Mouse (Mus musculus): Measurements from ENCODE around the gene Akr1b3. TPM values are rescaled to one million over a fixed set of nuclear protein-coding genes. Genes with fewer than 3 reads are reported as not detected.

Akr1b3 gene
- total and polyA plus RNA-seq, 2 experiments from 2014 or later = 165 to 175 TPM

DNA sequence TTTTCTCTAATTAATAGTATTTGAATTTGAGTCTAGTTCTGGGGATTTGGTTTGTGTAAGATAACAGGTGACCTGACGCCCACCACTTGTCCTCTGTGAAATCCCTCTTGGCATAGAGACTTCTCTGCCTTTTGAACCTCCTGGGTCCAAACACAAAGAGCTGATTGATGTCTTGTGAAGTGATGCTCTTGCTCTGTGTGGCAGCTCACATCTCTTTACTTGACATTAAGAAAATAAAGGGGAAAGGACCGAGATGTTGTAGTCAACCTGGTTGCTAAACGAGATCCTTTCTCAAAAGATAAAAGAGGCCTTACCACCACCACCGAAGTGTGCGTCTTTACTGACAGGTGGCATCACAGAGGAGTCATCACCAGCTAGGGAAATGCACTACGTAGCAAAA lies 1.4 kb upstream of the Akr1b3 start:
- 68% methylated on average over 6 of the region's 6 CpGs for WGBS
- no peak for TF ChIP-seq CTCF (IDR thresholded peaks at IDR 0.05; ENCODE audit: low read depth)
- no peak for TF ChIP-seq EP300 (IDR thresholded peaks at IDR 0.05; ENCODE audit: low read depth)
- H3K4me2 ChIP-seq (ENCODE audit: low read depth, low read length) = no peak overlapping the region

DNA sequence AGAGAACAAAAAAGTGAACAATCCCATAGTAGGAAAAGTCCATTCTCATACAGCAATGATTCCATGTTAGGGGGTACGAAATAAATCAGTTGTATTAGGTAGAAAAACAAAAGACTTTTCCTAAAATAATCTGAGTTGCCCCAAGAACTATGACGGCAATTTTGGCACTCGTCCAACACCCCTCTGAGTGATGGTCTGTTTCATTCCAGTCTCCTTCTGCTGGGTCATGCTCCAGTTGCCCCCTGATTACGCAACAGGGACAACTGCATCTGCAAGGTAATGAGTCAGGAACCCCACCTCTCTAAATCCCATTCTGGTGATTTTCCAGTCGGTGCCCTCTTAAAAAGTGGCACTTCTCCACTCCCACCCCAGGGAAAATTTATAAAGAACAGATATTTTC lies 894 bp upstream of the Akr1b3 start:
- WGBS = 23% methylated on average over 5 of the region's 5 CpGs
- no peak for DNase-seq (ENCODE audit: low spot score)
- Histone ChIP-seq H3K9me3 (replicated peaks; ENCODE audit: control insufficient read depth, low read length) (no peaks in the 10 kb centered on the region), H3K4me3 (ENCODE audit: low read depth, low read length) (peak overlapping the region; percentile 58), H3K36me3 (replicated peaks; ENCODE audit: control insufficient read depth, insufficient read depth, low read length) (no peaks in the 10 kb centered on the region), H3K4me1 (ENCODE audit: control insufficient read depth, insufficient read depth) (peaks cover 5% of the 10 kb centered on the region; the same call in 1 of the 2 replicates), H3K27ac (ENCODE audit: low read depth) (peak overlapping the region; percentile 89), H3K4me2 (ENCODE audit: low read depth, low read length) (peak overlapping the region; percentile 68), H3K9ac (replicated peaks; ENCODE audit: low read depth, low read length) (peak overlapping the region; percentile 64), H3K27me3 (ENCODE audit: control insufficient read depth, insufficient read depth, low read length) (no peaks in the 10 kb centered on the region)
- TF ChIP-seq CTCF (IDR thresholded peaks at IDR 0.05; ENCODE audit: low read depth) (no peak), EP300 (IDR thresholded peaks at IDR 0.05; ENCODE audit: low read depth) (no peak)
- ATAC-seq (ENCODE audit: insufficient read depth, low read depth) = no peak

More for the DNA sequence above, 1.4 kb upstream of the Akr1b3 start:
- DNase-seq (ENCODE audit: low spot score) = no peak
- Histone ChIP-seq H3K4me3 (ENCODE audit: low read depth, low read length) (no peak overlapping the region), H3K4me1 (ENCODE audit: control insufficient read depth, insufficient read depth) (peaks cover 5% of the 10 kb centered on the region; the same call in 1 of the 2 replicates), H3K36me3 (replicated peaks; ENCODE audit: control insufficient read depth, insufficient read depth, low read length) (no peaks in the 10 kb centered on the region), H3K9me3 (replicated peaks; ENCODE audit: control insufficient read depth, low read length) (no peaks in the 10 kb centered on the region), H3K27me3 (ENCODE audit: control insufficient read depth, insufficient read depth, low read length) (no peaks in the 10 kb centered on the region), H3K27ac (ENCODE audit: low read depth) (no peak overlapping the region), H3K9ac (replicated peaks; ENCODE audit: low read depth, low read length) (no peak overlapping the region)
- ATAC-seq (ENCODE audit: insufficient read depth, low read depth) = no peak

GRCm38 (mm10) chr6:34313921-34314320 lies 3.4 kb downstream of the Akr1b3 start:
- 91% methylated on average over 2 of the region's 2 CpGs for WGBS
- H3K9me3 ChIP-seq (replicated peaks; ENCODE audit: control insufficient read depth, low read length) = no peaks in the 10 kb centered on the region
- H3K36me3 ChIP-seq (replicated peaks; ENCODE audit: control insufficient read depth, insufficient read depth, low read length) = peaks cover 34% of the 10 kb centered on the region
- TF ChIP-seq CTCF (IDR thresholded peaks at IDR 0.05; ENCODE audit: low read depth) (no peak), EP300 (IDR thresholded peaks at IDR 0.05; ENCODE audit: low read depth) (no peak)
- no peak overlapping the region for H3K9ac ChIP-seq (replicated peaks; ENCODE audit: low read depth, low read length)
- no peak overlapping the region for H3K4me3 ChIP-seq (ENCODE audit: low read depth, low read length)
- no peak for DNase-seq (ENCODE audit: low spot score)
- ATAC-seq (ENCODE audit: insufficient read depth, low read depth) = no peak
- H3K4me1 ChIP-seq (ENCODE audit: control insufficient read depth, insufficient read depth) = peaks cover 5% of the 10 kb centered on the region; the same call in 1 of the 2 replicates
- H3K27ac ChIP-seq (ENCODE audit: low read depth) = no peak overlapping the region
- no peaks in the 10 kb centered on the region for H3K27me3 ChIP-seq (ENCODE audit: control insufficient read depth, insufficient read depth, low read length)
- H3K4me2 ChIP-seq (ENCODE audit: low read depth, low read length) = no peak overlapping the region

GRCm38 (mm10) chr6:34313386-34313785 lies 3.9 kb downstream of the Akr1b3 start:
- H3K4me3 ChIP-seq (ENCODE audit: low read depth, low read length) = no peak overlapping the region
- no peaks in the 10 kb centered on the region for H3K9me3 ChIP-seq (replicated peaks; ENCODE audit: control insufficient read depth, low read length)
- DNase-seq (ENCODE audit: low spot score) (no peak), ATAC-seq (ENCODE audit: insufficient read depth, low read depth) (no peak)
- H3K4me1 ChIP-seq (ENCODE audit: control insufficient read depth, insufficient read depth) = peaks cover 5% of the 10 kb centered on the region; the same call in 1 of the 2 replicates
- H3K9ac ChIP-seq (replicated peaks; ENCODE audit: low read depth, low read length) = no peak overlapping the region
- TF ChIP-seq CTCF (IDR thresholded peaks at IDR 0.05; ENCODE audit: low read depth) (no peak), EP300 (IDR thresholded peaks at IDR 0.05; ENCODE audit: low read depth) (no peak)
- WGBS = 68% methylated on average over 9 of the region's 9 CpGs
- H3K36me3 ChIP-seq (replicated peaks; ENCODE audit: control insufficient read depth, insufficient read depth, low read length) = peaks cover 39% of the 10 kb centered on the region
- H3K4me2 ChIP-seq (ENCODE audit: low read depth, low read length) = no peak overlapping the region
- H3K27me3 ChIP-seq (ENCODE audit: control insufficient read depth, insufficient read depth, low read length) = no peaks in the 10 kb centered on the region
- no peak overlapping the region for H3K27ac ChIP-seq (ENCODE audit: low read depth)

GRCm38 (mm10) chr6:34310023-34310595 lies 7.2 kb downstream of the Akr1b3 start:
- ATAC-seq (ENCODE audit: insufficient read depth, low read depth) = no peak
- no peak overlapping the region for H3K27ac ChIP-seq (ENCODE audit: low read depth)
- 88% methylated on average over 11 of the region's 11 CpGs for WGBS
- peaks cover 69% of the 10 kb centered on the region for H3K36me3 ChIP-seq (replicated peaks; ENCODE audit: control insufficient read depth, insufficient read depth, low read length)
- no peak for DNase-seq (ENCODE audit: low spot score)
- no peak overlapping the region for H3K4me3 ChIP-seq (ENCODE audit: low read depth, low read length)
- TF ChIP-seq CTCF (IDR thresholded peaks at IDR 0.05; ENCODE audit: low read depth) (no peak), EP300 (IDR thresholded peaks at IDR 0.05; ENCODE audit: low read depth) (no peak)
- H3K9me3 ChIP-seq (replicated peaks; ENCODE audit: control insufficient read depth, low read length) = no peaks in the 10 kb centered on the region
- no peak overlapping the region for H3K9ac ChIP-seq (replicated peaks; ENCODE audit: low read depth, low read length)
- no peak overlapping the region for H3K4me2 ChIP-seq (ENCODE audit: low read depth, low read length)
- H3K27me3 ChIP-seq (ENCODE audit: control insufficient read depth, insufficient read depth, low read length) = no peaks in the 10 kb centered on the region
- peaks cover 2% of the 10 kb centered on the region; the same call in 1 of the 2 replicates for H3K4me1 ChIP-seq (ENCODE audit: control insufficient read depth, insufficient read depth)

GRCm38 (mm10) chr6:34309526-34309925 lies 7.8 kb downstream of the Akr1b3 start:
- WGBS = 94% methylated on average over 6 of the region's 6 CpGs
- TF ChIP-seq CTCF (IDR thresholded peaks at IDR 0.05; ENCODE audit: low read depth) = no peak
- TF ChIP-seq EP300 (IDR thresholded peaks at IDR 0.05; ENCODE audit: low read depth) = no peak
- no peak overlapping the region for H3K4me2 ChIP-seq (ENCODE audit: low read depth, low read length)
- no peaks in the 10 kb centered on the region for H3K27me3 ChIP-seq (ENCODE audit: control insufficient read depth, insufficient read depth, low read length)
- H3K4me1 ChIP-seq (ENCODE audit: control insufficient read depth, insufficient read depth) = peaks cover 6% of the 10 kb centered on the region; the same call in 1 of the 2 replicates
- H3K9me3 ChIP-seq (replicated peaks; ENCODE audit: control insufficient read depth, low read length) = no peaks in the 10 kb centered on the region
- no peak overlapping the region for H3K9ac ChIP-seq (replicated peaks; ENCODE audit: low read depth, low read length)
- ATAC-seq (ENCODE audit: insufficient read depth, low read depth) (no peak), DNase-seq (ENCODE audit: low spot score) (no peak)
- no peak overlapping the region for H3K4me3 ChIP-seq (ENCODE audit: low read depth, low read length)
- H3K27ac ChIP-seq (ENCODE audit: low read depth) = no peak overlapping the region
- peaks cover 69% of the 10 kb centered on the region for H3K36me3 ChIP-seq (replicated peaks; ENCODE audit: control insufficient read depth, insufficient read depth, low read length)
